Mouse (Mus musculus) CH12.LX (cell line): ENCODE measurements at regions not wholly inside any gene's neighbourhood (a gene's known extent, or its start where the extent isn't known, plus 50 kb on each side); places are given as distances from the start of the nearest gene placed in this dataset.

Experiments used
- DNase-seq: peaks from one replicate; pipeline ENCODE4 v3.0.0-alpha.2; 2013; ENCODE audit errors: extremely low read depth
- H3K27ac ChIP-seq: 2 replicates; pipeline ENCODE4 v1.5.1; 2012; ENCODE audit warnings: low read depth, mild to moderate bottlenecking, control low read depth, moderate library complexity; ENCODE audit not compliant: insufficient read depth
- H3K27me3 ChIP-seq: replicated peaks from 2 replicates; pipeline ENCODE3; 2012; ENCODE audit warnings: inconsistent platforms
- H3K36me3 ChIP-seq, 2 experiments: replicated peaks in 1 of 2; 2 replicates each; pipeline versions ENCODE3 to v1.6.1; 2012; ENCODE audit warnings: inconsistent platforms in 1 of 2, low read length in 1 of 2, mild to moderate bottlenecking in 1 of 2, mixed read lengths in 1 of 2, moderate library complexity in 1 of 2; ENCODE audit not compliant: control insufficient read depth in 1 of 2, insufficient read depth in 1 of 2
- H3K4me1 ChIP-seq, 2 experiments: 2 replicates each; pipeline ENCODE4 v1.6.1; 2012; ENCODE audit warnings: inconsistent platforms in 1 of 2, moderate library complexity in 1 of 2; ENCODE audit not compliant: insufficient read depth in 2 of 2, control insufficient read depth in 1 of 2
- H3K4me2 ChIP-seq: 2 replicates; pipeline ENCODE4 v1.6.1; 2012; ENCODE audit warnings: low read depth, mild to moderate bottlenecking, control low read depth; ENCODE audit not compliant: poor library complexity, insufficient read depth, severe bottlenecking
- H3K4me3 ChIP-seq, 3 experiments: fragments of 150-350 bp in 1 of 3; sonication (generic) in 1 of 3; replicated peaks in 1 of 3; 2 replicates each; pipeline versions ENCODE3 to v1.5.1; 2011 to 2012; ENCODE audit warnings: low read depth in 2 of 3, low read length in 2 of 3, mild to moderate bottlenecking in 2 of 3, moderate library complexity in 2 of 3, control low read depth in 1 of 3, improper control_type of control experiment in 1 of 3, inconsistent platforms in 1 of 3, mixed read lengths in 1 of 3; ENCODE audit not compliant: poor library complexity in 1 of 3
- H3K79me2 ChIP-seq: replicated peaks from 2 replicates; pipeline ENCODE4 v1.6.1; 2012; ENCODE audit warnings: mild to moderate bottlenecking, moderate library complexity; ENCODE audit not compliant: control insufficient read depth, poor library complexity, insufficient read depth, severe bottlenecking; ENCODE audit errors: extremely low read depth
- H3K9ac ChIP-seq: 2 replicates; pipeline ENCODE4 v1.6.1; 2012; ENCODE audit warnings: low read depth, mild to moderate bottlenecking, control low read depth, moderate library complexity; ENCODE audit not compliant: insufficient read depth
- H3K9me3 ChIP-seq: replicated peaks from 2 replicates; pipeline ENCODE3; 2012; ENCODE audit warnings: low read length, inconsistent platforms, mixed read lengths
- CHD1 ChIP-seq: IDR thresholded peaks from 2 replicates; pipeline ENCODE4 v1.6.1; 2012; ENCODE audit warnings: low read depth, low read length, improper control_type of control experiment, inconsistent platforms
- CTCF ChIP-seq, 2 experiments: IDR thresholded peaks in 1 of 2; conservative IDR thresholded peaks in 1 of 2; 2 replicates each; pipeline ENCODE4 v1.5.1; 2011 to 2012; ENCODE audit warnings: low read depth in 2 of 2, low read length in 2 of 2, improper control_type of control experiment in 1 of 2, inconsistent platforms in 1 of 2, mild to moderate bottlenecking in 1 of 2, moderate library complexity in 1 of 2
- ELF1 ChIP-seq: IDR thresholded peaks from 2 replicates; pipeline ENCODE4 v1.6.1; 2014; ENCODE audit warnings: low read depth, mild to moderate bottlenecking, inconsistent platforms, low read length, improper control_type of control experiment
- EP300 ChIP-seq: IDR thresholded peaks from 2 replicates; pipeline ENCODE4 v1.6.1; 2011; ENCODE audit warnings: low read length, improper control_type of control experiment
- ETS1 ChIP-seq: conservative IDR thresholded peaks from 2 replicates; pipeline ENCODE4 v1.6.1; 2012; ENCODE audit warnings: low read depth, mild to moderate bottlenecking, inconsistent platforms, low read length, improper control_type of control experiment, moderate library complexity
- IRF4 ChIP-seq: IDR thresholded peaks from 2 replicates; pipeline ENCODE4 v1.6.1; 2014; ENCODE audit warnings: low read depth, mild to moderate bottlenecking, inconsistent platforms, low read length, improper control_type of control experiment
- JUN ChIP-seq: IDR thresholded peaks from 2 replicates; pipeline ENCODE4 v1.6.1; 2011; ENCODE audit warnings: low read depth, mild to moderate bottlenecking, low read length, improper control_type of control experiment, moderate library complexity; ENCODE audit not compliant: insufficient read depth
- JUND ChIP-seq: conservative IDR thresholded peaks from 2 replicates; pipeline ENCODE4 v1.6.1; 2011; ENCODE audit warnings: low read depth, low read length, improper control_type of control experiment
- KAT2A ChIP-seq: IDR thresholded peaks from 2 replicates; pipeline ENCODE4 v1.6.1; 2012; ENCODE audit warnings: low read length, improper control_type of control experiment, inconsistent platforms; ENCODE audit not compliant: insufficient replicate concordance
- MAFK ChIP-seq: IDR thresholded peaks from 2 replicates; pipeline ENCODE4 v1.6.1; 2011; ENCODE audit warnings: low read length, improper control_type of control experiment; ENCODE audit not compliant: insufficient replicate concordance
- MEF2A ChIP-seq: IDR thresholded peaks from 2 replicates; pipeline ENCODE4 v1.6.1; 2014; ENCODE audit warnings: low read depth, mild to moderate bottlenecking, inconsistent platforms, low read length, improper control_type of control experiment, borderline replicate concordance
- MYC ChIP-seq: IDR thresholded peaks from 2 replicates; pipeline ENCODE4 v1.6.1; 2011; ENCODE audit warnings: low read depth, mild to moderate bottlenecking, improper control_type of control experiment, low read length
- POLR2A ChIP-seq: IDR thresholded peaks from 2 replicates; pipeline ENCODE4 v1.6.1; 2011; ENCODE audit warnings: low read depth, mild to moderate bottlenecking, improper control_type of control experiment, low read length
- POLR2AphosphoS2 ChIP-seq: IDR thresholded peaks from 2 replicates; pipeline ENCODE4 v1.6.1; 2011; ENCODE audit warnings: low read depth, low read length, improper control_type of control experiment
- RCOR1 ChIP-seq: conservative IDR thresholded peaks from 2 replicates; pipeline ENCODE4 v1.6.1; 2012; ENCODE audit warnings: low read depth, mild to moderate bottlenecking, inconsistent platforms, low read length, improper control_type of control experiment
- SIN3A ChIP-seq: IDR thresholded peaks from 2 replicates; pipeline ENCODE4 v1.6.1; 2012; ENCODE audit warnings: low read length, improper control_type of control experiment, inconsistent platforms
- TBP ChIP-seq: conservative IDR thresholded peaks from 2 replicates; pipeline ENCODE4 v1.6.1; 2011; ENCODE audit warnings: low read depth, low read length, improper control_type of control experiment
- TCF12 ChIP-seq: IDR thresholded peaks from 2 replicates; pipeline ENCODE4 v1.6.1; 2014; ENCODE audit warnings: low read depth, mild to moderate bottlenecking, inconsistent platforms, low read length, improper control_type of control experiment
- UBTF ChIP-seq: IDR thresholded peaks from 2 replicates; pipeline ENCODE4 v1.6.1; 2012; ENCODE audit warnings: low read depth, mild to moderate bottlenecking, inconsistent platforms, low read length, improper control_type of control experiment, moderate library complexity
- USF1 ChIP-seq: IDR thresholded peaks from 2 replicates; pipeline ENCODE4 v1.6.1; 2014; ENCODE audit warnings: low read depth, mild to moderate bottlenecking, inconsistent platforms, low read length, improper control_type of control experiment
- USF2 ChIP-seq: conservative IDR thresholded peaks from 2 replicates; pipeline ENCODE4 v1.6.1; 2011; ENCODE audit warnings: low read depth, low read length, improper control_type of control experiment
- ZC3H11A ChIP-seq: IDR thresholded peaks from 2 replicates; pipeline ENCODE4 v1.6.1; 2012; ENCODE audit warnings: low read depth, mild to moderate bottlenecking, inconsistent platforms, low read length, improper control_type of control experiment
- ZNF384 ChIP-seq: IDR thresholded peaks from 2 replicates; pipeline ENCODE4 v1.6.1; 2012; ENCODE audit warnings: low read depth, low read length, improper control_type of control experiment, inconsistent platforms
- dilution Hi-C: fragments of 300-500 bp; cut with MboI; formaldehyde crosslinking; loops from 2 replicates; pipeline ENCODE4 v1.14.3; 2020; ENCODE audit warnings: low sequenced_read_pairs; ENCODE audit not compliant: extremely low pct_unique_long_range_greater_than_20kb, extremely low pct_ligation_motif_present
- in situ Hi-C: fragments of 300-500 bp; cut with MboI; formaldehyde crosslinking; loops from 3 replicates; pipeline ENCODE4 v1.14.3; 2019; ENCODE audit warnings: low sequenced_read_pairs, low pct_ligation_motif_present, low pct_unique_long_range_greater_than_20kb, mixed read lengths

GRCm38 (mm10) chr10:119111409-119111808 is 128.4 kb downstream of the Cand1 start:
- no peak overlapping the region for H3K27ac ChIP-seq
- dilution Hi-C loops = no loop called here
- in situ Hi-C loops = no loop called here
- no peak for DNase-seq
- no peak overlapping the region for H3K9ac ChIP-seq
- H3K9me3 ChIP-seq = no peaks in the 10 kb centered on the region
- no peak overlapping the region for H3K4me3 ChIP-seq
- H3K36me3 ChIP-seq = no peaks in the 10 kb centered on the region
- H3K4me2 ChIP-seq = no peak overlapping the region
- peaks cover 0 to 46% of the 10 kb centered on the region in 2 experiments; a peak in 2 of 4 replicates for H3K4me1 ChIP-seq
- no peaks in the 10 kb centered on the region for H3K79me2 ChIP-seq
- H3K27me3 ChIP-seq = no peaks in the 10 kb centered on the region
- TF ChIP-seq POLR2AphosphoS2 = no peak
- no peak for TF ChIP-seq JUN
- TF ChIP-seq KAT2A = no peak

GRCm38 (mm10) chr10:119110614-119111013 is 129.2 kb downstream of the Cand1 start:
- H3K9me3 ChIP-seq = no peaks in the 10 kb centered on the region
- H3K36me3 ChIP-seq = no peaks in the 10 kb centered on the region
- H3K27me3 ChIP-seq = no peaks in the 10 kb centered on the region
- H3K79me2 ChIP-seq = no peaks in the 10 kb centered on the region
- peaks cover 0 to 46% of the 10 kb centered on the region in 2 experiments; a peak in 2 of 4 replicates for H3K4me1 ChIP-seq
- DNase-seq = no peak
- no peak overlapping the region for H3K4me3 ChIP-seq
- H3K4me2 ChIP-seq = no peak overlapping the region
- dilution Hi-C loops = no loop called here
- TF ChIP-seq CHD1 (no peak), RCOR1 (no peak), TCF12 (no peak), MAFK (no peak), POLR2A (no peak), POLR2AphosphoS2 (no peak), MEF2A (no peak)
- TF ChIP-seq, all 38 proteins: peak for 0
- Histone ChIP-seq H3K27ac (no peak overlapping the region), H3K9ac (no peak overlapping the region)
- in situ Hi-C loops = no loop called here

- TF ChIP-seq USF1 = no peak
- TF ChIP-seq MEF2A = no peak
- TF ChIP-seq TCF12 = no peak
- no peak for TF ChIP-seq MAFK
- no peak for TF ChIP-seq MYC
- TF ChIP-seq ELF1 = no peak
- TF ChIP-seq ETS1 = no peak
- TF ChIP-seq EP300 = no peak
- TF ChIP-seq TBP = no peak
- TF ChIP-seq SIN3A = no peak
- TF ChIP-seq JUN = no peak
- no peak for TF ChIP-seq CTCF (conservative IDR thresholded peaks at IDR 0.05 in 1 of 2, IDR thresholded peaks at IDR 0.05 in 1 of 2; ENCODE audit: low read depth in 2 of 2, low read length in 2 of 2)
- no peak for TF ChIP-seq IRF4
- no peak for TF ChIP-seq USF2
- TF ChIP-seq POLR2AphosphoS2 = no peak
- no peak for TF ChIP-seq ZNF384
- TF ChIP-seq UBTF = no peak
- no peak for TF ChIP-seq ZC3H11A
- TF ChIP-seq JUND = no peak
- in situ Hi-C loops = no loop called here
- no peaks in the 10 kb centered on the region for H3K36me3 ChIP-seq
- no peak overlapping the region for H3K4me3 ChIP-seq
- no peak overlapping the region for H3K27ac ChIP-seq
- H3K9me3 ChIP-seq = no peaks in the 10 kb centered on the region
- no peaks in the 10 kb centered on the region for H3K27me3 ChIP-seq
- no peak for DNase-seq
- H3K4me2 ChIP-seq = no peak overlapping the region
- H3K9ac ChIP-seq = no peak overlapping the region
- dilution Hi-C loops = no loop called here
- no peaks in the 10 kb centered on the region for H3K79me2 ChIP-seq
- H3K4me1 ChIP-seq = peaks cover 0 to 38% of the 10 kb centered on the region in 2 experiments; a peak in 2 of 4 replicates
These were observed 130.6 kb downstream of the Cand1 start for GRCm38 (mm10) chr10:119109207-119109606.
